Mouse (Mus musculus) midbrain, embryonic 14.5 days (tissue): Measurements from ENCODE around the gene Nmnat1. TPM values are rescaled to one million over a fixed set of nuclear protein-coding genes. Genes with fewer than 3 reads are reported as not detected.
"Not testable (repeated sequence)": the region's sequence is repeated elsewhere in the genome, so short reads cannot be mapped to it uniquely, and the experiment has no call there.

Experiments
- ATAC-seq: fragments of 200-750 bp; cut with Nextera tagmentation; 2 replicates; pipeline ENCODE4 v1.8.0; 2017; ENCODE audit warnings: moderate number of reproducible peaks, moderate library complexity; ENCODE audit not compliant: low FRiP score, low TSS enrichment
- DNase-seq: peaks from one replicate; pipeline ENCODE4 v3.0.0-alpha.2; 2015
- H3K27ac ChIP-seq: fragments of 300-500 bp; sonication (generic); replicated peaks from 2 replicates; pipeline ENCODE4 v1.5.1; 2014; ENCODE audit warnings: mild to moderate bottlenecking, low read depth, low read length, moderate library complexity
- H3K27me3 ChIP-seq: fragments of 300-500 bp; sonication (generic); 2 replicates; pipeline ENCODE4 v1.6.1; 2014; ENCODE audit warnings: low read length, control low read depth, mixed read lengths; ENCODE audit not compliant: control insufficient read depth, insufficient read depth
- H3K36me3 ChIP-seq: fragments of 300-500 bp; sonication (generic); 2 replicates; pipeline ENCODE4 v1.6.1; 2014; ENCODE audit warnings: low read length, control low read depth; ENCODE audit not compliant: control insufficient read depth, insufficient read depth
- H3K4me1 ChIP-seq: fragments of 300-500 bp; sonication (generic); 2 replicates; pipeline ENCODE4 v1.6.1; 2014; ENCODE audit warnings: mild to moderate bottlenecking, antibody characterized with exemption, low read length, control low read depth; ENCODE audit not compliant: control insufficient read depth, insufficient read depth
- H3K4me2 ChIP-seq: fragments of 300-500 bp; sonication (generic); 2 replicates; pipeline ENCODE4 v1.6.1; 2014; ENCODE audit warnings: mild to moderate bottlenecking, low read length, moderate library complexity
- H3K4me3 ChIP-seq: fragments of 300-500 bp; sonication (generic); replicated peaks from 2 replicates; pipeline ENCODE4 v1.5.1; 2014; ENCODE audit warnings: low read depth, low read length
- H3K9ac ChIP-seq: fragments of 300-500 bp; sonication (generic); replicated peaks from 2 replicates; pipeline ENCODE4 v1.6.1; 2014; ENCODE audit warnings: mild to moderate bottlenecking, low read length, moderate library complexity
- H3K9me3 ChIP-seq: fragments of 300-500 bp; sonication (generic); 2 replicates; pipeline ENCODE4 v1.6.1; 2016; ENCODE audit warnings: low read length, control low read depth, mixed read lengths; ENCODE audit not compliant: control insufficient read depth
- WGBS: fragments of 180-500 bp; shearing (Covaris S2); extraction: QIAGEN DNeasy Blood & Tissue Kit; methylation state at CpG from one replicate; pipeline ENCODE4 v1.1.7; 2014; 5-methylcytosine and 5-hydroxymethylcytosine counted together
- polyA plus RNA-seq: library from polyadenylated mRNA; unstranded; fragments of >200 nt; fragmentation: Nextera tagmentation; extraction: Ambion mirVana; gene quantifications from 2 replicates; pipeline ENCODE4 v1.2.1, GENCODE M21; 2014

The Nmnat1 gene
- polyA plus RNA-seq, 1 experiment from 2014 or later = 9.4 TPM

DNA sequence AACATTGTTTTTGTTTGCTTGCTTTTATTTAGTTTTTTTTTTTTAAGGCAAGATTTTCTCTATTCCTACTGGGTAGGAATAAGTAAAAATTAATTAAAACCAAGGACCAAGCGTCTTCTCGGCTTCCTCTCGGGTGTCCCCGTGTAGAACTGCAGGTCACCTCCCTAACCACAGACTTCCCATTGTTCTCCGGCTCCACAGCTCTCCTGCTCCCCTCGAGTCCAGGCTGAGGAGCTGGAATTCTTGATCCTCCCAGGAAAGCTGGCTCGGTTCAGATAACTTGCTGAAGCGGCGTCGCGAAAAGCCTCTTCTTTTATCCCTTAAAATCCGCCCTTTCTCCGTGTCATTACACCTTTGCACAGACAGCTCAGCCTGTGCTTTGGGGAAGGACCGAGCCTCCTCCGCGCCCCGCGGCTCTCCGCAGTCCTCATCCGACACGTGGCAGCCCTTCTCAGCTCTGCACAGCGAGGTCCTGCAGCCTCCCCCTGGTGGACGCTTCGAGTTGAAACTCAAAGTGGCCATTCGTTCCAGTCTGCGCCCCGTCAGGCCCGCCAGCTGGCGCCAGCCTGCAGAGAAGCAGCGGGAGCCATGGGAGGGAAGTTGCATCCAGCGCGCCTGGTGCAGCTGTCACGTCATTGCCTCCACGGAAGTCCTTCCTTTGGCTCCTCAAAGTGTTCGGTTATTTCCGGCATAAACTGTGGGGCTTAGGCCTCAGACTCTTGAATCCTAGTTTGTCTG, 39.9 kb downstream of the Nmnat1 start:
- WGBS = under 1% methylated on average over 36 of the region's 36 CpGs
- Histone ChIP-seq H3K27me3 (no peaks in the 10 kb centered on the region), H3K36me3 (no peaks in the 10 kb centered on the region), H3K27ac (peak overlapping the region; percentile 94), H3K4me3 (peak overlapping the region; percentile 30), H3K4me1 (peaks cover 12% of the 10 kb centered on the region), H3K4me2 (peak overlapping the region; percentile 61), H3K9ac (peak overlapping the region; percentile 54), H3K9me3 (no peaks in the 10 kb centered on the region)
- DNase-seq = peak; percentile 97
- ATAC-seq = peak; percentile 97

- Histone ChIP-seq H3K36me3 (no peaks in the 10 kb centered on the region), H3K9ac (peak overlapping the region; percentile 54; the same call in 1 of the 2 replicates), H3K27ac (peak overlapping the region; percentile 94), H3K4me1 (peaks cover 12% of the 10 kb centered on the region), H3K4me2 (peak overlapping the region; percentile 61), H3K27me3 (no peaks in the 10 kb centered on the region), H3K9me3 (no peaks in the 10 kb centered on the region), H3K4me3 (peak overlapping the region; percentile 30; the same call in 1 of the 2 replicates)
- DNase-seq (no peak), ATAC-seq (no peak)
- 78% methylated on average over 1 of the region's 1 CpGs for WGBS
These were observed 40.5 kb downstream of the Nmnat1 start for GRCm38 (mm10) chr4:149444465-149444864.

- 70% methylated on average over 3 of the region's 3 CpGs for WGBS
- no peaks in the 10 kb centered on the region for H3K9me3 ChIP-seq
These were observed 42.6 kb downstream of the Nmnat1 start for GRCm38 (mm10) chr4:149442436-149442835.

DNA sequence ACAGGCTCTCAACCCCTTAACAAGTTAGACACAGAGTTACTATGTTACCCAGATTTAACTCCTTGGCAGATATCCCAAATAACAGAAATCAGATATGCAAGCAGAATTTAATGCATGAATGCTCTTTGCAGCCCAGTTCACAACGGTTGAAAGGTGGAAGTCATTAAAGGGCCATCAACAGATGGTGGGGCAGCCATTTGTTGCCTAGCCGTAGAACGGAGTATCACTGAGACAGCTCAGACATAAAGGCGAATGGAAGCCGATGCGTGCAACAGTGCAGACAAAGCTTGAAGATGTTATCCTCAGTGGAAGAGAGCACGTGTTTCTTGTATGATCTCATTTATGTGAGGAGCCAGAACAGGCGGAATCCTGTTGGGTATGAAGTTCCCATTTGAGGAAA, 44.4 kb downstream of the Nmnat1 start:
- Histone ChIP-seq H3K36me3 (no peaks in the 10 kb centered on the region), H3K4me1 (peaks cover 6% of the 10 kb centered on the region), H3K9ac (no peak overlapping the region), H3K4me2 (no peak overlapping the region), H3K4me3 (no peak overlapping the region), H3K27ac (no peak overlapping the region), H3K9me3 (no peaks in the 10 kb centered on the region), H3K27me3 (no peaks in the 10 kb centered on the region)
- DNase-seq = no peak
- ATAC-seq = no peak
- 75% methylated on average over 8 of the region's 8 CpGs for WGBS

More at GRCm38 (mm10) chr4:149442436-149442835, 42.6 kb downstream of the Nmnat1 start:
- no peak for DNase-seq
- Histone ChIP-seq H3K27me3 (no peaks in the 10 kb centered on the region), H3K4me2 (no peak overlapping the region), H3K4me1 (peaks cover 12% of the 10 kb centered on the region), H3K4me3 (no peak overlapping the region), H3K27ac (no peak overlapping the region), H3K9ac (no peak overlapping the region), H3K36me3 (no peaks in the 10 kb centered on the region)
- ATAC-seq = no peak

DNA sequence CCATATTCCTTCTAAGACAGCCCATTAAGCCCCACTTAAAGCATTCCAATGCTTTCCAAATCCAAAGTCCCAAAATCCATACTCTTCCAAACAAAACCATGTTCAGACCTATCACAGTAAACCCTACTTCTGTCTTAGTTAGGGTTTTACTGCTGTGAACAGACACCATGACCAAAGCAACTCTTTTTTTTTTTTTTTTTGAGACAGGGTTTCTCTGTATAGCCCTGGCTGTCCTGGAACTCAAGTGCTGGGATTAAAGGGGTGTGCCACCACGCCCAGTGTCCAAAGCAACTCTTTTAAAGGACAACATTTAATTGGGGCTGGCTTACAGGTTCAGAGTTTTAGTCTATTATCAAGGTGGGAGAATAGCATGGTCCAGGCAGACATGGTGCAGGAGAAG, 53.1 kb downstream of the Nmnat1 start:
- H3K27me3 ChIP-seq, H3K9ac ChIP-seq, H3K36me3 ChIP-seq, H3K27ac ChIP-seq, H3K4me3 ChIP-seq, DNase-seq, ATAC-seq, H3K9me3 ChIP-seq, H3K4me2 ChIP-seq, H3K4me1 ChIP-seq: not testable (repeated sequence)
- 80% methylated on average over 1 of the region's 1 CpGs for WGBS

DNA sequence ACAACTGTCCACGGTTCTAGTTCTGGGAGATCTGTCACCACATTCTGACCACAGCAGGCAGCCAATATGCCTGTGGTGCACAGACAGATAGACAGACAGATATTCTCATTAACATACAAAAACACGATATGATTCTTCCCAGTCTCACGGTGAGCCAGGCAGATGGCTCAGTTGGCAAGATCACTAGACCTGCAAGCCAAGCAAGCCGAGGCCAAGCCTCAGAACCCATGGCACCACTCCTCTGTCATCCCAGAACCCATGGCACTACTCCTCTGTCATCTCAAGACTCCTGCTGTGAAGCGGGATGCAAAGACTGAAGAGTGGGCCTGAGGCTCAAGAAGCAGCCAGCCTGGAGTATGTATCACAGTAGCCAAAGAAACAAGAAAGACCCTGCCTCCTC, 55.4 kb downstream of the Nmnat1 start:
- Histone ChIP-seq H3K4me3 (no peak overlapping the region), H3K4me2 (no peak overlapping the region), H3K27ac (no peak overlapping the region), H3K4me1 (0 out of 2 replicates have a peak, but pooled peaks cover under 1% of the 10 kb centered on the region), H3K27me3 (no peaks in the 10 kb centered on the region), H3K9ac (no peak overlapping the region), H3K9me3 (no peaks in the 10 kb centered on the region), H3K36me3 (no peaks in the 10 kb centered on the region)
- 85% methylated on average over 5 of the region's 5 CpGs for WGBS
- DNase-seq (no peak), ATAC-seq (no peak)

GRCm38 (mm10) chr4:149426325-149427199, 58.4 kb downstream of the Nmnat1 start, which contains the start of gene Ube4b:
Gene Ube4b, minus strand, starts transcription at chr4:149426749.
- no peaks in the 10 kb centered on the region for H3K36me3 ChIP-seq
- H3K27ac ChIP-seq = peak within 1 kb of the TSS; percentile 99
- under 1% methylated on average over 49 of the region's 50 CpGs for WGBS
- peaks cover 11% of the 10 kb centered on the region; the same call in 1 of the 2 replicates for H3K4me1 ChIP-seq
- H3K9me3 ChIP-seq = no peaks in the 10 kb centered on the region
- peak within 1 kb of the TSS; percentile 91 for H3K4me3 ChIP-seq
- DNase-seq (peak; percentile 100), ATAC-seq (peak; percentile 96)
- H3K9ac ChIP-seq = peak within 1 kb of the TSS; percentile 85
- H3K4me2 ChIP-seq = peak within 1 kb of the TSS; percentile 71
- no peaks in the 10 kb centered on the region for H3K27me3 ChIP-seq

GRCm38 (mm10) chr4:149425801-149426292, 59.2 kb downstream of the Nmnat1 start:
- no peaks in the 10 kb centered on the region for H3K36me3 ChIP-seq
- peaks cover 11% of the 10 kb centered on the region; the same call in 1 of the 2 replicates for H3K4me1 ChIP-seq
- no peaks in the 10 kb centered on the region for H3K27me3 ChIP-seq
- peak overlapping the region; percentile 99 for H3K27ac ChIP-seq
- under 1% methylated on average over 35 of the region's 35 CpGs for WGBS
- H3K9ac ChIP-seq = peak overlapping the region; percentile 85
- peak overlapping the region; percentile 91 for H3K4me3 ChIP-seq
- no peaks in the 10 kb centered on the region for H3K9me3 ChIP-seq
- ATAC-seq = peak; percentile 11; the same call in 1 of the 2 replicates
- peak overlapping the region; percentile 71 for H3K4me2 ChIP-seq
- DNase-seq = no peak
